Mouse (Mus musculus) hindbrain, embryonic 15.5 days (tissue): ENCODE measurements around the gene Agtpbp1. TPM values are rescaled to one million over a fixed set of nuclear protein-coding genes. Genes with fewer than 3 reads are reported as not detected.

Experiments
- ATAC-seq: fragments of 200-750 bp; cut with Nextera tagmentation; 2 replicates; pipeline ENCODE4 v1.8.0; 2017; ENCODE audit warnings: low read depth, moderate number of reproducible peaks, moderate TSS enrichment; ENCODE audit not compliant: low FRiP score
- H3K27ac ChIP-seq: fragments of 300-500 bp; sonication (generic); replicated peaks from 2 replicates; pipeline ENCODE4 v1.5.1; 2015; ENCODE audit warnings: mild to moderate bottlenecking, inconsistent platforms
- H3K27me3 ChIP-seq: fragments of 300-500 bp; sonication (generic); 2 replicates; pipeline ENCODE4 v1.6.1; 2015; ENCODE audit warnings: control low read depth, inconsistent platforms
- H3K36me3 ChIP-seq: fragments of 300-500 bp; sonication (generic); 2 replicates; pipeline ENCODE4 v1.6.1; 2015; ENCODE audit warnings: control low read depth, inconsistent platforms
- H3K4me1 ChIP-seq: fragments of 300-500 bp; sonication (generic); replicated peaks from 2 replicates; pipeline ENCODE4 v1.6.1; 2015; ENCODE audit warnings: control low read depth, inconsistent platforms
- H3K4me2 ChIP-seq: fragments of 300-500 bp; sonication (generic); 2 replicates; pipeline ENCODE4 v1.6.1; 2015; ENCODE audit warnings: moderate library complexity, mild to moderate bottlenecking, inconsistent platforms
- H3K4me3 ChIP-seq: fragments of 300-500 bp; sonication (generic); 2 replicates; pipeline ENCODE4 v1.5.1; 2015; ENCODE audit warnings: mild to moderate bottlenecking, inconsistent platforms
- H3K9ac ChIP-seq: fragments of 300-500 bp; sonication (generic); 2 replicates; pipeline ENCODE4 v1.6.1; 2015; ENCODE audit warnings: inconsistent platforms
- H3K9me3 ChIP-seq: fragments of 300-500 bp; sonication (generic); 2 replicates; pipeline ENCODE4 v1.6.1; 2016; ENCODE audit warnings: control low read depth, inconsistent platforms
- WGBS: fragments of 180-500 bp; shearing (Covaris S2); methylation state at CpG from one replicate; pipeline ENCODE4 v1.1.7; 2015; 5-methylcytosine and 5-hydroxymethylcytosine counted together
- polyA plus RNA-seq: library from polyadenylated mRNA; unstranded; fragments of >200 nt; fragmentation: Nextera tagmentation; extraction: Ambion mirVana; gene quantifications from 2 replicates; pipeline ENCODE4 v1.2.1, GENCODE M21; 2015

Gene Agtpbp1
- polyA plus RNA-seq, 1 experiment from 2014 or later: 65.9 TPM

DNA sequence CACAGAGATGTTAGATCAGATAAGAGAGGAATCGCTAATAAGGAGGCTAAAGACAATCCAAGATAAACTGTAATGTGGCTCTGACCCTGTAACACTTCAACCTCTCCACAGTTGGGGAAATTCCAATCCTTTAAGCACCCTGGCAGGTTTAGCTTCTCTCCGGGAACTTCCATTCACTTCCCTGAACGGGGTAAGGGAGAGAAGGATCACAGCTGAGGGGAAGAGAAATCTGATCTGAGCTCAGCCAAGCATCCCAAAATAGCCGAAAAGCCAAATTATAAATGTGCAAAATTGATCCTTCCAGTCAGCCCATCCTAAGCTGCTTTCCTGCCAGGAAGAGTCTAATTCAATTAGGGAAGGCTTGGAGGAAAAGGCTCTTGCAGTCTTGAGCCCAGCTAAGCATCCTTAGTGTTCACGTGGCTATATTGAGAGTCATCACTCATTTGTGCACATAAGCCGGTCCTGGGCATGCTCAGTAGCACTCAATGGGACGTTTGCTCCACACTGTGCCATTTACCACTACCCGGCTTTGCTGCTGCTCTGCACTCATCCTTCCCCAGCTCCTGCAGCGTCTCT, 19.0 kb downstream of the Agtpbp1 start:
- no peaks in the 10 kb centered on the region for H3K27me3 ChIP-seq
- H3K4me2 ChIP-seq: peak overlapping the region; percentile 10; the same call in 1 of the 2 replicates
- no peaks in the 10 kb centered on the region for H3K9me3 ChIP-seq
- H3K27ac ChIP-seq: peak overlapping the region; percentile 44; the same call in 1 of the 2 replicates
- H3K36me3 ChIP-seq: no peaks in the 10 kb centered on the region
- 62% methylated on average over 9 of the region's 9 CpGs for WGBS
- no peak overlapping the region for H3K9ac ChIP-seq
- no peaks in the 10 kb centered on the region for H3K4me1 ChIP-seq
- ATAC-seq: peak; percentile 84
- no peak overlapping the region for H3K4me3 ChIP-seq

DNA sequence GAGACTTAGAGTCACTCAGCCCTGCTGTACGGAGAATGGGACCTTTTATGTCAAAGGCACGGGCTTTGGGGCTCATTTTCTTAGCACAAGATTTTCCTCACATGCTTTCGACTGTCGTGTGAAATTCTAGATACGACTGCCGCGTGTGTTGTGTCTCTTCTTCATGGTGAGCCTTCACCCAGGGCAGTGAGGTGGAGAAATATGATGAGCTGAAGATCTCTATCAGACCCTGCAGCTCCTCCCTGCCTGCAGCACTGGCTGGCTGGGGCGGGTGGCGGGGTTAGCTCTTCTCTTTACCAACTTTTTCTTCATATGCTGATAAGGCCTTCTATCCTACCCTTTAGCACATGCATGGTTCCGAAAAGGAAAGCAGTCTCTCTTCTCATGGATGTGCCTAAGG, 20.1 kb downstream of the Agtpbp1 start:
- no peak overlapping the region for H3K27ac ChIP-seq
- 88% methylated on average over 10 of the region's 10 CpGs for WGBS
- no peak overlapping the region for H3K4me2 ChIP-seq
- no peak for ATAC-seq
- H3K36me3 ChIP-seq: no peaks in the 10 kb centered on the region
- H3K4me3 ChIP-seq: no peak overlapping the region
- H3K27me3 ChIP-seq: no peaks in the 10 kb centered on the region
- H3K4me1 ChIP-seq: no peaks in the 10 kb centered on the region
- no peak overlapping the region for H3K9ac ChIP-seq
- no peaks in the 10 kb centered on the region for H3K9me3 ChIP-seq

DNA sequence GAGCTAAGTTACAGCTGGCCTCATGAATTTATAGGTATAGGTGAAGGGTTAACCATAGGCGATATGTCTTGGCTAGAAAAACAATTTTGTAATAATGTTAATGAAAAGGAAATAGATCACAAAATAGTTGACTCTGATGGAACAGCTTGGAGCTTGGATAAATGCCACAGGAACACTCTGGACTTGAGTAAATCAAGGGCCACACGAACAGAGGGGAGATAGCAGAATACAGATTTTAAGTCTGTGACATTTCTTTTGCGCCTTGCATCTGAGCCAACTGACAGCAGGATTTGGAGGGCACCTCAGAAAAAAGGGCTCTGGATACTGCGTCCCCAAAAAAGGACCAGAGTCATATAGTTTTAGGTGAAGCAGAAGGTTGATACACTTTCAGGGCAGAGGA, 20.5 kb downstream of the Agtpbp1 start:
- WGBS: 97% methylated on average over 4 of the region's 4 CpGs
- H3K9ac ChIP-seq: no peak overlapping the region
- ATAC-seq: no peak

DNA sequence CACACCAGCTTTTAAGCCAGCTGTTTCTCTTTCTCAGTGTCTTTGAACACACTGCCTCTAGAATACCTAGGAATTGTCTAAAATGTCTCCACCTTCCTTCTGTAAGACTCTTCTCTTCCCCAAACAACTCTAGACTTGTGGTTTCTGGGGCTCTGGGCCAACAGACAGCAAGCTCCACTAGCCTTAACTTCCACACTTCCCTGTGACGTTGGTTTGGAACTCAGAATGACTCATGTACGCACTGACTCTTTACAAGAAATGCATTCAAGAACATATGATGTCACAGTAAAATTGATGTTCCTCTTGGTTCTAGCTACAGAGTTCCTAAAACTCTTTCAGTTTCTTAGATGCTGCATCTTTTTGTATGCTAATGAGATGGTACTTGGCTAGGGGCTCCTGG, 22.6 kb downstream of the Agtpbp1 start:
- Histone ChIP-seq H3K27me3 (no peaks in the 10 kb centered on the region), H3K9me3 (no peaks in the 10 kb centered on the region), H3K4me3 (no peak overlapping the region), H3K4me1 (peaks cover 8% of the 10 kb centered on the region; the same call in 1 of the 2 replicates), H3K27ac (no peak overlapping the region), H3K9ac (no peak overlapping the region), H3K4me2 (no peak overlapping the region), H3K36me3 (no peaks in the 10 kb centered on the region)
- WGBS: 90% methylated on average over 2 of the region's 2 CpGs
- no peak for ATAC-seq

More for the DNA sequence above, 20.5 kb downstream of the Agtpbp1 start:
- Histone ChIP-seq H3K27me3 (no peaks in the 10 kb centered on the region), H3K4me2 (no peak overlapping the region), H3K27ac (no peak overlapping the region), H3K9me3 (no peaks in the 10 kb centered on the region), H3K36me3 (no peaks in the 10 kb centered on the region), H3K4me3 (no peak overlapping the region), H3K4me1 (no peaks in the 10 kb centered on the region)

DNA sequence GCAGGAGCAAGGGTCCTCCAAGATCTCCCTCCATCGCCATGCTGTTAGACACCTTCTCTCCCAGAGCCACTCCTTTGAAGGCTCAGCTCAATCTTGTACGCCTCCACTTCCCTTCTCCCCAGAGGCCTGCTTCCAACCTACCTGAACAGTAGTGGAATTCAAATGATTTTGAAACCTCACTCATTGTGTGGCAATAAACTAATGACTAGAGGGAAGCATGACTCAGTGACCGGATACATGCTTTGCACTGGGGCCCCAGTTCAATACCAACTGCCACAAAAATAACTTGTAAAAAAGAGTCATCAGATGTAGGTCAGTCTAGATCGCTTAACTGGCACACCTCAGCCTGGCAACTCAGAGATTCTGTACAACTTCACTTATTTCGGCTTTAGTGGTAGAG, 26.3 kb downstream of the Agtpbp1 start:
- no peaks in the 10 kb centered on the region for H3K27me3 ChIP-seq
- H3K9me3 ChIP-seq: no peaks in the 10 kb centered on the region
- H3K4me2 ChIP-seq: peak overlapping the region; percentile 84; the same call in 1 of the 2 replicates
- no peak overlapping the region for H3K27ac ChIP-seq
- WGBS: 93% methylated on average over 5 of the region's 5 CpGs
- H3K36me3 ChIP-seq: no peaks in the 10 kb centered on the region
- ATAC-seq: no peak
- no peak overlapping the region for H3K9ac ChIP-seq
- peaks cover 34% of the 10 kb centered on the region for H3K4me1 ChIP-seq
- no peak overlapping the region for H3K4me3 ChIP-seq

DNA sequence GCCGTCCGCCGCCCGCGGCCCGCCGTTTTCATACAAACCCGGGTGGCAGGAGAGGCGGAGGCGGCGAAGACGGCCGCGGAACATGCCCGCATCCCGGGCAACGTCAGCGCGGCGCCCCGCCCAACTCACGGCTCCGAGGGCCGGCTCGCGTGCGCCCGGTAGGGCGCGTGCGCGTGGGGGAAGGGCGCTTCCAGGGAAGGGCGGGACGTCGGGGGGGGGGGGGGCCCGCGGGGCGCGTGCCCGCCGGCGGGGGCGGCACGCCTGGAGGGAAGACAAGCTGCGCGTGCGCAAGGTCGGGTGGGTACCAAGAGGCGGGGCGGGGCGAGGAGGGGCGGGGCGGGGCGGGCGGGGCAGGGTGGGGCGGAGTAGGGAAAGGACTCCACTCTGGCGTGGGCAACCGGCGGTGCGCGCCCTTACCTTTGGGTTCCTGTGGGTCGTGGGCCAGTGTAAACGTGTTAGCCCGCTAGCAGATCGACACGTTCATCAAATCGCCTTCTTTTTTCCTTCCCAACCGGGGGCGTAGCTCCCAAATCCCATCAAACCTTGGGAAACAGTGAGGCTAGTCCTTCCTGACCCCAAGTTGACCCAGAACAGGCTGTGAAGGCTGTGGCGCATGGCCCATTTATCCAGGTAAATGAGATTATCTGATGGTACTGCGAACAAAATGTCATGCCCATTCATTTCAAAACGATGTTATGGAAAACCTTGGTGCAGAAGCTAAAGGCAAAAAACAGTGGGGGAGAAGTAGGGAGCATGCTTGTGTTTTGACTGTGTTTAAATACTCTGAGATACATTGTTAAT, 27.6 kb downstream of the Agtpbp1 start:
- Histone ChIP-seq H3K4me3 (peak overlapping the region; percentile 76), H3K9me3 (no peaks in the 10 kb centered on the region), H3K4me1 (peaks cover 44% of the 10 kb centered on the region), H3K36me3 (no peaks in the 10 kb centered on the region), H3K27me3 (no peaks in the 10 kb centered on the region), H3K27ac (peak overlapping the region; percentile 80), H3K9ac (peak overlapping the region; percentile 77), H3K4me2 (peak overlapping the region; percentile 84)
- ATAC-seq: peak; percentile 89
- WGBS: under 1% methylated on average over 58 of the region's 73 CpGs

DNA sequence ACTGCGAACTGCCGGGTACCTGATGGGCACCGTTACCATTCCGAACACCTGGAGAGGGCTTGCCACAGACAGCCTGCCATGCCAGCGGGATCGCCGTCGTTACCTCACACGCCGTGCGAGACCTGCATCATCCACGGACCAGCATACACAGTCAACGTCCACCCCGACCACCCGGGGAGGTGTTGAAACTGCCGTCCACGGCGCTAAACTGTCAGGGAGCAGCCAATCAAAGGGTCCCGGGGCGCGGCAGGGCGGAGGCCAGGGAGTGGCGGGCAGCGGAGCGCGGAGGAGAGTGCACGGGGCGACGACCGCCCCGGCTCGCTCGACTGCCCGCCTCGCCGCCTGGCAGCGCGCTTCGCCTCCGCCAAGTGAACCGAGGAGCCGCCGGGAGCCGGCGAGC, 28.4 kb downstream of the Agtpbp1 start:
- H3K27me3 ChIP-seq: no peaks in the 10 kb centered on the region
- peaks cover 44% of the 10 kb centered on the region for H3K4me1 ChIP-seq
- H3K4me2 ChIP-seq: peak overlapping the region; percentile 84
- no peaks in the 10 kb centered on the region for H3K36me3 ChIP-seq
- peak overlapping the region; percentile 80 for H3K27ac ChIP-seq
- WGBS: under 1% methylated on average over 35 of the region's 45 CpGs
- H3K9ac ChIP-seq: peak overlapping the region; percentile 77
- peak; percentile 66 for ATAC-seq
- peak overlapping the region; percentile 76 for H3K4me3 ChIP-seq
- H3K9me3 ChIP-seq: no peaks in the 10 kb centered on the region

DNA sequence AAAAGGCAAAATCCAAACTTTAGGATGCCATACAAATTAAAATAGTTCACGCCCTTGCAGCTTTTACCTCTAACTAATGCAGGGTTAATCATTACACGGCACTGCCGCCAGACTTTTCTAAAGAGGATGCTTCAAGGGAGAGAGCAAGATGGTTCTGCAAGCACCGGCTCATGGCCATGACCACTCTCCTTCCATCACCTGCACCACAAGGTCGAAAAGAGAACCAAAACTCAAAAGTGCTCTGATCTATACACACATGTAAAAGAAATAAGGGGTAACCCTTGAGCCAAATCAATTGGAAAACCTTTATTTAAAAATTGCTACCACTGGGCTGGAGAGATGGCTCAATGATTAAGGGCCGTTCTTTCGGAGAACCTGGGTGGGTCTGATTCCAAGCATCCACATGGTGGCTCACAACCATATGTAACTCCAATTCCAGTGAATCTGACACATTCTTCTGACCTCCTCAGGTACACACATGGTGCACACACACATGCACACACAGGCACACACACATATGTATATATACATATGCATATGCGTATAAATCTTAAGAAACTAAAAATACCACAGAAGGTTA, 29.3 kb downstream of the Agtpbp1 start:
- peak overlapping the region; percentile 84 for H3K4me2 ChIP-seq
- no peak overlapping the region for H3K27ac ChIP-seq
- H3K4me3 ChIP-seq: peak overlapping the region; percentile 76
- WGBS: 67% methylated on average over 8 of the region's 8 CpGs
- H3K36me3 ChIP-seq: no peaks in the 10 kb centered on the region
- no peaks in the 10 kb centered on the region for H3K27me3 ChIP-seq
- H3K4me1 ChIP-seq: peaks cover 44% of the 10 kb centered on the region
- H3K9me3 ChIP-seq: no peaks in the 10 kb centered on the region
- H3K9ac ChIP-seq: peak overlapping the region; percentile 11; the same call in 1 of the 2 replicates
- ATAC-seq: no peak

DNA sequence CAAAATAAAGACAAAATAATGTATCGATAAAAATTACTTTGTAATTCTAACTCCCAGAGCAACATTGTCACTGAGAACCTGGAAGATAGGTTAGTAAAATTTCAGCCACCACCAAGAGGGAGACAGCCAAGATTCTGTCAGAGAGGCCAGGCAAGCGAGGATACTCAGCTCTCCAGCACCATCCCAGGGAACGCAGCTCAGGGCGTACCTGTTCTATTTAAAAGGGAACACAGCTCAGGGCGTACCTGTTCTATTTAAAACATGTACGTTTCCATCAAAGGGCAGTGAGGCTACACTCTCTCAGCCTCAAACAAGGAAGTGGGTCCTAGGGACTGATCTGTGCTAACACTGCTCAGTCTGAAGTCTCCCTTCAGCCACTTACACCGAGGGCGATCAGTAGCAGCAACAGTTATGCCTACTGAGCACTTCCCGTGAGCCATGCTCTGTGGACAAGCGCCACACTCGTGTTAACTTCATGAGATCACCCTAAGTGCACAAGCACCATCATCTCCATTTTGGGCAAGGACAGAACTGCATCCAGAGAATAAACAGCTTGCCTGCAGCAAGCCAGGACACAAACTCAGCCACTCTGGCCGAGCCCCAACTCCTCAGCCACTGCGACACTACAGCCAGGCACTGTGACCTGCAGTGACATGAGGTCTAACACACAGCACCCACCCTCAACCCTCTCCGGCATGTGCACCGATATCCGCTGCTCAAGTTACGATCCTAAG, 30.1 kb downstream of the Agtpbp1 start:
- peak overlapping the region; percentile 76 for H3K4me3 ChIP-seq

DNA sequence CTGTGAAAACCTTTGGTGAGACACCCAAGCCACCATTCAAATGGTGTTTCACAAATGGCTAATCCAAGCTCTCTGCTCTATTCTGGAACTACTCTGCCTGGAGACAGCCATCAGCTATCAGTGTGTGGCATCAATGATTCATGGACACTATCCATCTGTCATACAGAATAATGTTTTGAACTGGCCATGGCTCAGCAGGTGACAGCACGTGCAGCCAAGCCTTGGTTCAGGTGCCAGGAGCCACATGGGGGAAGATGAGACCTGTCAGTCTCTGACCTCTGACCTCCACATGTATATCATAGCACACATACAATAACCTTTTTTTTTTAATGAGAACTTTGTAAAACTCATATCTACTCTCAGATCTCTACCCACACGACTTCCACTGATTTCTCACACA, 32.3 kb downstream of the Agtpbp1 start:
- 69% methylated on average over 2 of the region's 2 CpGs for WGBS

More for the DNA sequence above, 30.1 kb downstream of the Agtpbp1 start:
- 73% methylated on average over 17 of the region's 17 CpGs for WGBS
- H3K27me3 ChIP-seq: no peaks in the 10 kb centered on the region
- peaks cover 44% of the 10 kb centered on the region for H3K4me1 ChIP-seq
- H3K36me3 ChIP-seq: no peaks in the 10 kb centered on the region
- no peak for ATAC-seq
- H3K27ac ChIP-seq: no peak overlapping the region
- H3K9ac ChIP-seq: 0 out of 2 replicates have a peak overlapping the region, but pooled peaks have one; percentile 11
- H3K4me2 ChIP-seq: peak overlapping the region; percentile 84
- H3K9me3 ChIP-seq: no peaks in the 10 kb centered on the region

DNA sequence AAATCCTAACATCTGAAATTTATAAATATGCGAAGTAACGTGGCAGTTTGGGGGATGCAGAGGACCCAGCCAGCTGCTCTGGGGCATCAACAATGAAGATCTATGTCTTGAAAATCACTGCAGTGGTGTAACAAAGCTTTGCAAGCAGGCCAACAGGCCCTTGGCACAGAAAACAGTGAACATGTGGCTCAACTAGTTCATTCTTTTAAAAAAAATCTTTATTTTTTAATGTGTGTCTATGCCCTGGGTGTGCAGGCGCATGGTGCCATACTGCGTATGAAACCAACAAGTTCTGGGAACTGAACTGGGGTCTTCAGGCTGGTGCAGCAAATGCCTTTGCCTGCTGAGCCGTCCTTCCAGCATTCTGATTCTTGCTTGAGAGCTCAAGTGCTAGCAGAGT, 32.7 kb downstream of the Agtpbp1 start:
- Histone ChIP-seq H3K9ac (no peak overlapping the region), H3K27ac (no peak overlapping the region), H3K4me2 (no peak overlapping the region), H3K27me3 (no peaks in the 10 kb centered on the region), H3K9me3 (no peaks in the 10 kb centered on the region), H3K36me3 (no peaks in the 10 kb centered on the region), H3K4me1 (peaks cover 36% of the 10 kb centered on the region), H3K4me3 (no peak overlapping the region)
- WGBS: 82% methylated on average over 5 of the region's 5 CpGs
- no peak for ATAC-seq

More for the DNA sequence above, 32.3 kb downstream of the Agtpbp1 start:
- Histone ChIP-seq H3K9ac (no peak overlapping the region), H3K4me1 (peaks cover 36% of the 10 kb centered on the region), H3K27me3 (no peaks in the 10 kb centered on the region), H3K9me3 (no peaks in the 10 kb centered on the region), H3K4me2 (no peak overlapping the region), H3K27ac (no peak overlapping the region), H3K4me3 (no peak overlapping the region), H3K36me3 (no peaks in the 10 kb centered on the region)
- ATAC-seq: no peak
